Mouse (Mus musculus): ENCODE results near the gene Emg1. TPM values are rescaled to one million over a fixed set of nuclear protein-coding genes. Genes with fewer than 3 reads are reported as not detected.

The Emg1 gene
- polyA plus RNA-seq, 1 experiment from 2014 or later, result 86.7 TPM

- ATAC-seq, result peak; percentile 21; the same call in 1 of the 2 replicates
- no peak overlapping the region for H3K4me3 ChIP-seq (ENCODE audit: low read depth, low read length)
Measured at GRCm38 (mm10) chr6:124729850-124730705, 18.1 kb upstream of the Emg1 start.

GRCm38 (mm10) chr6:124728621-124729020 is 16.6 kb upstream of the Emg1 start:
- no peak overlapping the region for H3K4me3 ChIP-seq (ENCODE audit: low read depth, low read length)
- H3K9me3 ChIP-seq (ENCODE audit: low read length), result no peaks in the 10 kb centered on the region
- TF ChIP-seq EP300 (IDR thresholded peaks at IDR 0.05) (no peak), CTCF (IDR thresholded peaks at IDR 0.05) (no peak)
- ATAC-seq (no peak), DNase-seq (ENCODE audit: low spot score) (no peak)
- no peaks in the 10 kb centered on the region for H3K36me3 ChIP-seq (ENCODE audit: insufficient read depth, low read length)
- H3K27ac ChIP-seq (ENCODE audit: low read length), result no peak overlapping the region
- WGBS, result 85% methylated on average over 10 of the region's 10 CpGs
- no peak overlapping the region for H3K9ac ChIP-seq (replicated peaks; ENCODE audit: low read depth)
- no peak overlapping the region for H3K4me2 ChIP-seq (replicated peaks; ENCODE audit: low read depth, low read length)
- peaks cover 4% of the 10 kb centered on the region; the same call in 1 of the 2 replicates for H3K4me1 ChIP-seq (ENCODE audit: insufficient read depth, low read depth, low read length)
- H3K27me3 ChIP-seq (replicated peaks; ENCODE audit: insufficient read depth, low read length), result no peaks in the 10 kb centered on the region

More at GRCm38 (mm10) chr6:124729850-124730705, 18.1 kb upstream of the Emg1 start:
- TF ChIP-seq EP300 (IDR thresholded peaks at IDR 0.05), result no peak
- no peak for TF ChIP-seq CTCF (IDR thresholded peaks at IDR 0.05)
- no peak overlapping the region for H3K4me2 ChIP-seq (replicated peaks; ENCODE audit: low read depth, low read length)
- DNase-seq (ENCODE audit: low spot score), result peak; percentile 48
- no peaks in the 10 kb centered on the region for H3K9me3 ChIP-seq (ENCODE audit: low read length)
- H3K27me3 ChIP-seq (replicated peaks; ENCODE audit: insufficient read depth, low read length), result no peaks in the 10 kb centered on the region
- H3K4me1 ChIP-seq (ENCODE audit: insufficient read depth, low read depth, low read length), result peaks cover 4% of the 10 kb centered on the region; the same call in 1 of the 2 replicates
- H3K9ac ChIP-seq (replicated peaks; ENCODE audit: low read depth), result 0 out of 2 replicates have a peak overlapping the region, but pooled peaks have one; percentile 5
- H3K36me3 ChIP-seq (ENCODE audit: insufficient read depth, low read length), result no peaks in the 10 kb centered on the region
- H3K27ac ChIP-seq (ENCODE audit: low read length), result no peak overlapping the region
- WGBS, result 71% methylated on average over 8 of the region's 8 CpGs

- no peaks in the 10 kb centered on the region for H3K9me3 ChIP-seq (ENCODE audit: low read length)
- WGBS, result 87% methylated on average over 10 of the region's 10 CpGs
- no peak overlapping the region for H3K4me3 ChIP-seq (ENCODE audit: low read depth, low read length)
- no peak overlapping the region for H3K4me2 ChIP-seq (replicated peaks; ENCODE audit: low read depth, low read length)
- TF ChIP-seq CTCF (IDR thresholded peaks at IDR 0.05), result no peak
- no peak for TF ChIP-seq EP300 (IDR thresholded peaks at IDR 0.05)
- H3K9ac ChIP-seq (replicated peaks; ENCODE audit: low read depth), result no peak overlapping the region
- ATAC-seq (no peak), DNase-seq (ENCODE audit: low spot score) (no peak)
- no peaks in the 10 kb centered on the region for H3K36me3 ChIP-seq (ENCODE audit: insufficient read depth, low read length)
- no peaks in the 10 kb centered on the region for H3K4me1 ChIP-seq (ENCODE audit: insufficient read depth, low read depth, low read length)
- no peaks in the 10 kb centered on the region for H3K27me3 ChIP-seq (replicated peaks; ENCODE audit: insufficient read depth, low read length)
- no peak overlapping the region for H3K27ac ChIP-seq (ENCODE audit: low read length)
Measured at GRCm38 (mm10) chr6:124724472-124724871, 12.5 kb upstream of the Emg1 start.

- Histone ChIP-seq H3K4me2 (replicated peaks; ENCODE audit: low read depth, low read length) (no peak overlapping the region), H3K4me1 (ENCODE audit: insufficient read depth, low read depth, low read length) (no peaks in the 10 kb centered on the region), H3K27me3 (replicated peaks; ENCODE audit: insufficient read depth, low read length) (no peaks in the 10 kb centered on the region), H3K36me3 (ENCODE audit: insufficient read depth, low read length) (no peaks in the 10 kb centered on the region), H3K9me3 (ENCODE audit: low read length) (no peaks in the 10 kb centered on the region), H3K4me3 (ENCODE audit: low read depth, low read length) (no peak overlapping the region), H3K27ac (ENCODE audit: low read length) (no peak overlapping the region), H3K9ac (replicated peaks; ENCODE audit: low read depth) (no peak overlapping the region)
- 56% methylated on average over 8 of the region's 8 CpGs for WGBS
- TF ChIP-seq EP300 (IDR thresholded peaks at IDR 0.05) (no peak), CTCF (IDR thresholded peaks at IDR 0.05) (no peak)
- no peak for DNase-seq (ENCODE audit: low spot score)
- no peak for ATAC-seq
Measured at GRCm38 (mm10) chr6:124723541-124723940, 11.6 kb upstream of the Emg1 start.

- Histone ChIP-seq H3K27me3 (replicated peaks; ENCODE audit: insufficient read depth, low read length) (no peaks in the 10 kb centered on the region), H3K9me3 (ENCODE audit: low read length) (no peaks in the 10 kb centered on the region), H3K4me3 (ENCODE audit: low read depth, low read length) (no peak overlapping the region), H3K36me3 (ENCODE audit: insufficient read depth, low read length) (no peaks in the 10 kb centered on the region), H3K4me1 (ENCODE audit: insufficient read depth, low read depth, low read length) (no peaks in the 10 kb centered on the region), H3K4me2 (replicated peaks; ENCODE audit: low read depth, low read length) (no peak overlapping the region), H3K9ac (replicated peaks; ENCODE audit: low read depth) (no peak overlapping the region), H3K27ac (ENCODE audit: low read length) (no peak overlapping the region)
- 81% methylated on average over 6 of the region's 6 CpGs for WGBS
- no peak for ATAC-seq
- no peak for TF ChIP-seq EP300 (IDR thresholded peaks at IDR 0.05)
- no peak for TF ChIP-seq CTCF (IDR thresholded peaks at IDR 0.05)
- DNase-seq (ENCODE audit: low spot score), result no peak
Measured at GRCm38 (mm10) chr6:124722876-124723473, 11.0 kb upstream of the Emg1 start.

GRCm38 (mm10) chr6:124720904-124721303 is 8.9 kb upstream of the Emg1 start:
- Histone ChIP-seq H3K9me3 (ENCODE audit: low read length) (no peaks in the 10 kb centered on the region), H3K4me3 (ENCODE audit: low read depth, low read length) (no peak overlapping the region), H3K9ac (replicated peaks; ENCODE audit: low read depth) (0 out of 2 replicates have a peak overlapping the region, but pooled peaks have one; percentile 12), H3K4me2 (replicated peaks; ENCODE audit: low read depth, low read length) (0 out of 2 replicates have a peak overlapping the region, but pooled peaks have one; percentile 19), H3K4me1 (ENCODE audit: insufficient read depth, low read depth, low read length) (no peaks in the 10 kb centered on the region), H3K27me3 (replicated peaks; ENCODE audit: insufficient read depth, low read length) (no peaks in the 10 kb centered on the region), H3K36me3 (ENCODE audit: insufficient read depth, low read length) (peaks cover 7% of the 10 kb centered on the region; the same call in 1 of the 2 replicates), H3K27ac (ENCODE audit: low read length) (no peak overlapping the region)
- ATAC-seq (no peak), DNase-seq (ENCODE audit: low spot score) (no peak)
- 47% methylated on average over 11 of the region's 11 CpGs for WGBS
- TF ChIP-seq EP300 (IDR thresholded peaks at IDR 0.05) (no peak), CTCF (IDR thresholded peaks at IDR 0.05) (no peak)

Data from lung, postnatal 0 days (tissue).